In the genomic region with DNA sequence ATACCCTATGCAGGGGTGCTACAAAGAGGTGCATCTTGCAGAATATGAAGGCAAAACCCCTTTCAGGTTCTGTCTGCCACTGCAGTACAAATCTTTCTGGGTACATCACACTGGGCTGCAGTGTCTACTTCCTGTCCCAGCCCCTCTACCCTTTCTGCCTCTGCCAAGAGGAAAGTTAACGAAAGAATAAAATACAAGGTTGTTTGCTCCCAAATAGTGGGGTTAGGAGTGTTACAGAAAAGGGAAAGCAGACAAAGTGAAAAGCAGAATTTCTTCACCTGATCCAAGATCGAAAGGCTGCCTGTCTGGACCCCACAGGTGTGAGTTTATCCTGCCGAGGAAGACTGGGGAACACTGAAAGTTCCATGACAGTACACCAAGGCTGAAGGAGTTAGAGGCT, we compare ENCODE assay signal across 21 mouse cellular contexts.
DNase-seq lines count a peak whose midpoint lies in the region; ATAC-seq and TF ChIP-seq lines count a peak whose summit lies in the region.
"Had no signal": no experiment of that assay in that cellular context is flagged by ENCODE, and none has a peak within 500 bp of the region (broad histone marks: within the 10 kb centered on the region; RNA-seq: fewer than 3 reads in every experiment).

No protein-coding gene starts in this region.

- no peak overlapping the region for H3K9ac ChIP-seq in heart, embryonic 12.5 days
- H3K9ac ChIP-seq in hindbrain, embryonic 14.5 days, result no peak overlapping the region
- H3K9ac ChIP-seq in hindbrain, postnatal 0 days (replicated peaks; ENCODE audit: low read length), result no peak overlapping the region
- H3K9ac ChIP-seq in midbrain, embryonic 11.5 days (ENCODE audit: low read length), result no peak overlapping the region
- no peak overlapping the region for H3K9ac ChIP-seq in midbrain, embryonic 14.5 days (replicated peaks; ENCODE audit: low read length)

- H3K9me3 ChIP-seq in heart, embryonic 12.5 days (replicated peaks), result no peaks in the 10 kb centered on the region
- no peaks in the 10 kb centered on the region for H3K9me3 ChIP-seq in hindbrain, embryonic 14.5 days (ENCODE audit: control insufficient read depth, low read length)
- no peaks in the 10 kb centered on the region for H3K9me3 ChIP-seq in hindbrain, postnatal 0 days (ENCODE audit: low read length)
- H3K9me3 ChIP-seq in midbrain, embryonic 11.5 days (ENCODE audit: control insufficient read depth, low read length), result no peaks in the 10 kb centered on the region
- H3K9me3 ChIP-seq in midbrain, embryonic 14.5 days (ENCODE audit: control insufficient read depth, low read length), result no peaks in the 10 kb centered on the region
- H3K9me3 ChIP-seq: G1E had no signal

- H3K36me3 ChIP-seq in heart, embryonic 12.5 days, result no peaks in the 10 kb centered on the region
- no peaks in the 10 kb centered on the region for H3K36me3 ChIP-seq in hindbrain, embryonic 14.5 days (replicated peaks; ENCODE audit: control insufficient read depth, insufficient read depth)
- H3K36me3 ChIP-seq in hindbrain, postnatal 0 days (ENCODE audit: insufficient read depth, low read length), result no peaks in the 10 kb centered on the region
- no peaks in the 10 kb centered on the region for H3K36me3 ChIP-seq in midbrain, embryonic 11.5 days (ENCODE audit: control insufficient read depth, insufficient read depth, low read length)
- no peaks in the 10 kb centered on the region for H3K36me3 ChIP-seq in midbrain, embryonic 14.5 days (ENCODE audit: control insufficient read depth, insufficient read depth, low read length)
- H3K36me3 ChIP-seq: G1E had no signal

- no peak overlapping the region for H3K27ac ChIP-seq in heart, embryonic 12.5 days (ENCODE audit: poor library complexity, severe bottlenecking)
- H3K27ac ChIP-seq in hindbrain, embryonic 14.5 days, result peak overlapping the region; percentile 32; the same call in 1 of the 2 replicates
- H3K27ac ChIP-seq in hindbrain, postnatal 0 days, result no peak overlapping the region
- H3K27ac ChIP-seq in midbrain, embryonic 11.5 days (ENCODE audit: low read depth, low read length), result no peak overlapping the region
- H3K27ac ChIP-seq in midbrain, embryonic 14.5 days (replicated peaks; ENCODE audit: low read depth, low read length), result no peak overlapping the region

- no peaks in the 10 kb centered on the region for H3K27me3 ChIP-seq in heart, embryonic 12.5 days (replicated peaks)
- H3K27me3 ChIP-seq in hindbrain, embryonic 14.5 days (ENCODE audit: control insufficient read depth, insufficient read depth, low read length), result no peaks in the 10 kb centered on the region
- H3K27me3 ChIP-seq in hindbrain, postnatal 0 days (ENCODE audit: insufficient read depth, low read length), result no peaks in the 10 kb centered on the region
- H3K27me3 ChIP-seq in midbrain, embryonic 11.5 days (ENCODE audit: control insufficient read depth, insufficient read depth, low read length), result no peaks in the 10 kb centered on the region
- no peaks in the 10 kb centered on the region for H3K27me3 ChIP-seq in midbrain, embryonic 14.5 days (ENCODE audit: control insufficient read depth, insufficient read depth, low read length)
- H3K27me3 ChIP-seq: CH12.LX had no signal

- no peak for ATAC-seq in heart, embryonic 12.5 days (ENCODE audit: insufficient number of reproducible peaks, low FRiP score)
- ATAC-seq in hindbrain, embryonic 14.5 days (ENCODE audit: low FRiP score), result no peak
- no peak for ATAC-seq in hindbrain, postnatal 0 days
- ATAC-seq in midbrain, embryonic 11.5 days (ENCODE audit: low FRiP score), result no peak
- ATAC-seq in midbrain, embryonic 14.5 days (ENCODE audit: low FRiP score, low TSS enrichment), result no peak
- ATAC-seq: activated CD4-positive, CD25-positive, alpha-beta regulatory T cell, adult 4 months; CD4-positive, CD25-positive, alpha-beta regulatory T cell, adult 4 months; Patski had no signal

- 77% methylated on average over 3 of the region's 3 CpGs for whole genome bisulfite sequencing in heart, embryonic 12.5 days
- WGBS in hindbrain, embryonic 14.5 days, result 87% methylated on average over 3 of the region's 3 CpGs
- WGBS in hindbrain, postnatal 0 days, result 85% methylated on average over 3 of the region's 3 CpGs
- 86% methylated on average over 3 of the region's 3 CpGs for WGBS in midbrain, embryonic 11.5 days
- WGBS in midbrain, embryonic 14.5 days, result 89% methylated on average over 3 of the region's 3 CpGs

- no peaks in the 10 kb centered on the region for H3K4me1 ChIP-seq in heart, embryonic 12.5 days (replicated peaks)
- H3K4me1 ChIP-seq in hindbrain, embryonic 14.5 days (replicated peaks; ENCODE audit: control insufficient read depth, insufficient read depth, low read length), result peaks cover 12% of the 10 kb centered on the region; the same call in 1 of the 2 replicates
- H3K4me1 ChIP-seq in hindbrain, postnatal 0 days (ENCODE audit: insufficient read depth, low read length), result no peaks in the 10 kb centered on the region
- no peaks in the 10 kb centered on the region for H3K4me1 ChIP-seq in midbrain, embryonic 11.5 days (ENCODE audit: control insufficient read depth, insufficient read depth, low read length)
- H3K4me1 ChIP-seq in midbrain, embryonic 14.5 days (ENCODE audit: control insufficient read depth, insufficient read depth, low read length), result 0 out of 2 replicates have a peak, but pooled peaks cover 6% of the 10 kb centered on the region

- no peak for TF ChIP-seq CTCF in hindbrain, postnatal 0 days (IDR thresholded peaks at IDR 0.05; ENCODE audit: low read depth)

- peak; percentile 57 for DNase-seq in heart, adult 11 months
- no peak for DNase-seq in hindbrain, embryonic 14.5 days (ENCODE audit: low spot score)
- DNase-seq in hindbrain, postnatal 0 days (ENCODE audit: low spot score), result no peak
- peak; percentile 76 for DNase-seq in midbrain, embryonic 11.5 days (ENCODE audit: low spot score, missing footprints)
- no peak for DNase-seq in midbrain, embryonic 14.5 days
- DNase-seq: adrenal gland, adult 2 months; adrenal gland, adult 8-10 months; adrenal gland, postnatal 10 days; adrenal gland, postnatal 14 days; adrenal gland, postnatal 25 days; adrenal gland, postnatal 36 days; B cell, adult 2 months; cerebellum, adult 11 months; cerebellum, adult 11-12 months; cerebellum, adult 18-20 months had no signal

- no peak overlapping the region for H3K4me3 ChIP-seq in heart, embryonic 12.5 days
- no peak overlapping the region for H3K4me3 ChIP-seq in hindbrain, embryonic 14.5 days (replicated peaks; ENCODE audit: low read length)
- H3K4me3 ChIP-seq in hindbrain, postnatal 0 days (ENCODE audit: low read length), result no peak overlapping the region
- H3K4me3 ChIP-seq in midbrain, embryonic 11.5 days (ENCODE audit: low read depth, low read length), result no peak overlapping the region
- no peak overlapping the region for H3K4me3 ChIP-seq in midbrain, embryonic 14.5 days (replicated peaks; ENCODE audit: low read depth, low read length)

- H3K4me2 ChIP-seq in heart, embryonic 12.5 days, result no peak overlapping the region
- no peak overlapping the region for H3K4me2 ChIP-seq in hindbrain, embryonic 14.5 days (replicated peaks)
- H3K4me2 ChIP-seq in hindbrain, postnatal 0 days (ENCODE audit: low read depth, low read length), result no peak overlapping the region
- H3K4me2 ChIP-seq in midbrain, embryonic 11.5 days, result no peak overlapping the region
- H3K4me2 ChIP-seq in midbrain, embryonic 14.5 days (ENCODE audit: low read length), result no peak overlapping the region

Comparison
In these comparisons a context has a peak if more than half of its experiments do, and no peak if none do; other contexts are left out.
1. DNase-seq: peak in heart, adult 11 months (single experiment) and midbrain, embryonic 11.5 days (single experiment); none in hindbrain, embryonic 14.5 days (single experiment), hindbrain, postnatal 0 days (single experiment) and midbrain, embryonic 14.5 days (single experiment).